ENCODE assay signal across 21 mouse cellular contexts in the genomic region with DNA sequence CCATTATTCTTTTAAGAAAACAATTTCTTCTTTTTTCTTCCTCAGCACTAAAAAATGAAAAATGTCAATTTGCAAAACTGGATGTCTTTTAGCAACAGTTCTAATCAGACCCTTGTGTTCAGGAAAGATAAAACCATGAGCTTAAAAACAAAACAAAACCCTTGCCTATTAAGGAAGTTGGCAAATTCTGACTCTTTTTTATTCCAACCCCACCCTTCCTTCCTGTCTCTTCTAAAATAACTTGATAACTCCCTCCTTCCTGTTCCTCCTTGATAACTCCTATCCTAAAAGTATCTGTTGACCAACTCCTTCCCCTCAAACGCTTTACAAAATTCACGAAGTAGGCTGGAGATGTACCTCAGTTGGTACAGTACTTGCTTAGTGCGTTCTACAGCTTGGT. TPM values are rescaled to one million over a fixed set of nuclear protein-coding genes. Genes with fewer than 3 reads are reported as not detected.
DNase-seq lines count a peak whose midpoint lies in the region; ATAC-seq lines count a peak whose summit lies in the region.
"Had no signal": no experiment of that assay in that cellular context is flagged by ENCODE, and none has a peak within 500 bp of the region (broad histone marks: within the 10 kb centered on the region; RNA-seq: fewer than 3 reads in every experiment).

No protein-coding gene starts in this region.

- H3K9ac ChIP-seq in liver, embryonic 15.5 days, result no peak overlapping the region
- H3K9ac ChIP-seq: heart, embryonic 15.5 days had no signal

- H3K9me3 ChIP-seq in liver, embryonic 15.5 days (replicated peaks), result no peaks in the 10 kb centered on the region
- H3K9me3 ChIP-seq: heart, embryonic 15.5 days had no signal

- no peaks in the 10 kb centered on the region for H3K27me3 ChIP-seq in liver, embryonic 15.5 days
- H3K27me3 ChIP-seq: heart, embryonic 15.5 days had no signal

- no peak overlapping the region for H3K4me3 ChIP-seq in liver, embryonic 15.5 days (replicated peaks)
- H3K4me3 ChIP-seq: heart, embryonic 15.5 days; layer of hippocampus, adult 2 months had no signal

- peak overlapping the region; percentile 29; the same call in 1 of the 2 replicates for H3K27ac ChIP-seq in liver, embryonic 15.5 days (replicated peaks)
- H3K27ac ChIP-seq: heart, embryonic 15.5 days; hindbrain, postnatal 0 days; kidney, postnatal 0 days; layer of hippocampus, adult 2 months had no signal

- DNase-seq in c-Kit-positive CD71-negative TER-119-negative erythroid progenitor cells, embryonic 14.5 days (ENCODE audit: low read depth), result peak; percentile 12
- DNase-seq in thymus, postnatal 4 days, result no peak
- DNase-seq in gastrocnemius, postnatal 10 days, result no peak
- DNase-seq in adrenal gland, adult 8-10 months, result no peak
- DNase-seq in adrenal gland, adult (ENCODE audit: inconsistent age in 2 of 2, low spot score in 1 of 2), result no peak
- DNase-seq: adrenal gland, adult 2 months; cerebellum, adult 11-12 months; embryo, embryonic 11 days; gastrocnemius, postnatal 25 days; heart, postnatal 4 days; kidney, adult 11 months; right cerebral cortex, postnatal 4 days; thymus, postnatal 36 days had no signal

- H3K4me2 ChIP-seq in liver, embryonic 15.5 days, result no peak overlapping the region; the same call in 1 of the 2 replicates
- H3K4me2 ChIP-seq: heart, embryonic 15.5 days had no signal

- H3K36me3 ChIP-seq in liver, embryonic 15.5 days (replicated peaks), result no peaks in the 10 kb centered on the region
- H3K36me3 ChIP-seq: heart, embryonic 15.5 days had no signal

- ATAC-seq in erythroid progenitor cell, adult 5-6 weeks (replicated peaks; ENCODE audit: low FRiP score, poor library complexity, severe bottlenecking), result peak; percentile 57
- ATAC-seq in liver, embryonic 15.5 days (ENCODE audit: insufficient read depth), result peak; percentile 71
- peak; percentile 95 for ATAC-seq in megakaryocyte-erythroid progenitor cell, adult 5-6 weeks (replicated peaks; ENCODE audit: low FRiP score, low TSS enrichment, poor library complexity, severe bottlenecking)
- ATAC-seq: CD4-positive, CD25-positive, alpha-beta regulatory T cell, adult 4 months; hindbrain, postnatal 0 days had no signal

- 18% methylated on average over 3 of the region's 3 CpGs for WGBS in liver, embryonic 15.5 days (ENCODE audit: insufficient replicate concordance)

- peaks cover 9% of the 10 kb centered on the region for H3K4me1 ChIP-seq in liver, embryonic 15.5 days (replicated peaks)

RNA-seq across cellular contexts. Expression of a gene that starts 45.4 kb away (rescaled TPM):
- total RNA-seq in erythroid progenitor cell, adult 5-6 weeks (2015; ENCODE audit: low replicate concordance), result 3.4 and 3.6 TPM in 2 replicates
- 1.4 and 5.4 TPM in 2 replicates for total RNA-seq in erythroid progenitor cell, adult 5-6 weeks (2017; ENCODE audit: low replicate concordance)
- polyA plus RNA-seq in liver, embryonic 15.5 days (2015; fragmentation: Nextera tagmentation; extraction: Ambion mirVana), result 5.3 and 5.6 TPM in 2 replicates
- 7.7 and 18.7 TPM in 2 replicates for total RNA-seq in megakaryocyte-erythroid progenitor cell, adult 5-6 weeks (2014; fragmentation: Nextera tagmentation)
- 2.6 and 8.6 TPM in 2 replicates for total RNA-seq in megakaryocyte-erythroid progenitor cell, adult 5-6 weeks (2017)
- total RNA-seq in gastrocnemius, postnatal 10 days (2021), result 10 to 100 TPM; 10.2 to 12.5 TPM
- total RNA-seq in adrenal gland, adult 8-10 months (2022), result 10 to 100 TPM; 26.3 to 38.3 (median 29.6) TPM
